Mouse (Mus musculus) regulatory T cell (primary cell): Measurements from ENCODE around the gene Taok2.

Experiments used
- in situ Hi-C: fragments of 300-600 bp; cut with MboI, MseI; formaldehyde crosslinking; loops from one replicate; pipeline ENCODE4 v1.15.1; 2025; ENCODE audit warnings: high pct_unique_total_duplicates

Taok2 gene

GRCm38 (mm10) chr7:126870520-126870891 lies 14.0 kb downstream of the Taok2 start:
- in situ Hi-C loops: no loop called here

- in situ Hi-C loops: no loop called here
Observed at GRCm38 (mm10) chr7:126869780-126870519, 14.6 kb downstream of the Taok2 start.

GRCm38 (mm10) chr7:126868003-126868402 lies 16.5 kb downstream of the Taok2 start:
- in situ Hi-C loops: no loop called here

GRCm38 (mm10) chr7:126867534-126867933 lies 17.0 kb downstream of the Taok2 start:
- in situ Hi-C loops: no loop called here

- in situ Hi-C loops: no loop called here
Observed at GRCm38 (mm10) chr7:126863791-126864190, 20.7 kb downstream of the Taok2 start.

GRCm38 (mm10) chr7:126862147-126862784 lies 22.2 kb downstream of the Taok2 start, which contains the start of gene Ino80e:
Gene Ino80e, minus strand, starts transcription at chr7:126862377.
- in situ Hi-C loops: no loop called here

- in situ Hi-C loops: no loop called here
Observed at GRCm38 (mm10) chr7:126861429-126862130, 22.9 kb downstream of the Taok2 start, which contains the start of gene Hirip3. Gene Hirip3, plus strand, starts transcription at chr7:126861972.

- in situ Hi-C loops: no loop called here
Observed at GRCm38 (mm10) chr7:126860987-126861386, 23.5 kb downstream of the Taok2 start.

GRCm38 (mm10) chr7:126856741-126857420 lies 27.6 kb downstream of the Taok2 start:
- in situ Hi-C loops: no loop called here

- in situ Hi-C loops: no loop called here
Observed at GRCm38 (mm10) chr7:126855641-126856040, 28.9 kb downstream of the Taok2 start.

- in situ Hi-C loops: no loop called here
Observed at GRCm38 (mm10) chr7:126853454-126853853, 31.0 kb downstream of the Taok2 start.

- in situ Hi-C loops: no loop called here
Observed at GRCm38 (mm10) chr7:126851192-126851591, 33.3 kb downstream of the Taok2 start.

GRCm38 (mm10) chr7:126850161-126850560 lies 34.3 kb downstream of the Taok2 start:
- in situ Hi-C loops: no loop called here

GRCm38 (mm10) chr7:126848794-126849193 lies 35.7 kb downstream of the Taok2 start:
- in situ Hi-C loops: no loop called here

- in situ Hi-C loops: no loop called here
Observed at GRCm38 (mm10) chr7:126847421-126848398, 36.8 kb downstream of the Taok2 start.

GRCm38 (mm10) chr7:126847116-126847420 lies 37.4 kb downstream of the Taok2 start, which contains the start of gene Doc2a:
Gene Doc2a, plus strand, starts transcription at chr7:126847416.
- in situ Hi-C loops: no loop called here

- in situ Hi-C loops: no loop called here
Observed at GRCm38 (mm10) chr7:126845516-126845915, 39.0 kb downstream of the Taok2 start.

- in situ Hi-C loops: no loop called here
Observed at GRCm38 (mm10) chr7:126843276-126843675, 41.2 kb downstream of the Taok2 start.

GRCm38 (mm10) chr7:126833294-126833693 lies 51.2 kb downstream of the Taok2 start:
- in situ Hi-C loops: loop anchor here (5.0 kb wide), 1 partner anchor 119 kb away; the partner anchor contains the start of gene Sez6l2

GRCm38 (mm10) chr7:126832036-126832598 lies 52.4 kb downstream of the Taok2 start:
- in situ Hi-C loops: loop anchor here (5.0 kb wide), 1 partner anchor 120 kb away; the partner anchor contains the start of gene Sez6l2
